Mouse (Mus musculus): ENCODE results near the gene Serpina11.

GRCm38 (mm10) chr12:103995292-103996072 lies 5.7 kb upstream of the Serpina11 start:
- TF ChIP-seq GATA1 (IDR thresholded peaks at IDR 0.05; ENCODE audit: borderline replicate concordance, low read length), result no peak
- TF ChIP-seq FLI1 (IDR thresholded peaks at IDR 0.05; ENCODE audit: low read length), result no peak

All from megakaryocyte, embryonic 14.5 days (primary cell).